Mouse (Mus musculus): ENCODE data around the gene Phlpp2.

- TF ChIP-seq POLR2A (IDR thresholded peaks at IDR 0.05; ENCODE audit: low read depth, low read length) (no peak), CTCF (IDR thresholded peaks at IDR 0.05; ENCODE audit: borderline replicate concordance, insufficient read depth, low read length) (peak; percentile 11; the same call in 1 of the 2 replicates)
These were observed 100.5 kb downstream of the Phlpp2 start for GRCm38 (mm10) chr8:109968837-109969236.
